Mouse (Mus musculus): ENCODE data around the gene Naga. TPM values are rescaled to one million over a fixed set of nuclear protein-coding genes. Genes with fewer than 3 reads are reported as not detected.

The Naga gene
- polyA plus RNA-seq, 1 experiment from 2014 or later: 52.3 TPM

GRCm38 (mm10) chr15:82319613-82320012, 19.1 kb downstream of the Naga start:
- Histone ChIP-seq H3K9me3 (no peaks in the 10 kb centered on the region), H3K27ac (no peak overlapping the region), H3K4me3 (no peak overlapping the region), H3K4me1 (no peaks in the 10 kb centered on the region), H3K36me3 (no peaks in the 10 kb centered on the region), H3K4me2 (no peak overlapping the region), H3K27me3 (no peaks in the 10 kb centered on the region), H3K9ac (no peak overlapping the region)
- WGBS: 27% methylated on average over 1 of the region's 1 CpGs
- ATAC-seq (ENCODE audit: borderline replicate concordance, extremely low read depth, low FRiP score, low TSS enrichment): no peak

GRCm38 (mm10) chr15:82317839-82318238, 20.9 kb downstream of the Naga start:
- 71% methylated on average over 6 of the region's 6 CpGs for WGBS
- no peak for ATAC-seq (ENCODE audit: borderline replicate concordance, extremely low read depth, low FRiP score, low TSS enrichment)
- H3K4me1 ChIP-seq: no peaks in the 10 kb centered on the region
- no peaks in the 10 kb centered on the region for H3K27me3 ChIP-seq
- no peak overlapping the region for H3K9ac ChIP-seq
- no peak overlapping the region for H3K27ac ChIP-seq
- H3K4me2 ChIP-seq: no peak overlapping the region
- H3K9me3 ChIP-seq: no peaks in the 10 kb centered on the region
- no peaks in the 10 kb centered on the region for H3K36me3 ChIP-seq
- no peak overlapping the region for H3K4me3 ChIP-seq

DNA sequence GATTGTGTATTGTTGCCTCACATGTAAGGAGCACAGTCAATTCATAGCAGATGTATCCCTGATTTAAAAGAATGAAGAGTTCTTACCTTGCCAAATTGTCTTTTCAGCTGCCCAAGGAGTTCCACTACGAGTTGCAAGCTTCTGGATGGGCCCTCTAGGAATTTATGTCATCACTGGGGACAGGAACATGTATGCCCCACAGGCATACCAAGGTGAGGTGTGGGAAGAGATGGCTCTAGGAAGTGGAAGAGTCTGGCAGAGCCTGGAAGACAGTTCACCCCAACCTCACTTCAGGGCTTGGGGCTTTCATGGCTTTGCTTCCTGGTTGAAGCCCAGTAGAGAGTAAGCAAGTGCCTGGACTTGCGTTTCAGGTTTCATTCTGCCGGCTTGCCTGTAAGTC, 30.3 kb downstream of the Naga start:
- WGBS: 52% methylated on average over 3 of the region's 3 CpGs
- no peak for ATAC-seq (ENCODE audit: borderline replicate concordance, extremely low read depth, low FRiP score, low TSS enrichment)
- Histone ChIP-seq H3K4me1 (0 out of 2 replicates have a peak, but pooled peaks cover 3% of the 10 kb centered on the region), H3K9me3 (no peaks in the 10 kb centered on the region), H3K36me3 (no peaks in the 10 kb centered on the region), H3K27me3 (no peaks in the 10 kb centered on the region), H3K4me3 (no peak overlapping the region), H3K27ac (no peak overlapping the region), H3K4me2 (no peak overlapping the region), H3K9ac (no peak overlapping the region)

- H3K27ac ChIP-seq: no peak overlapping the region; the same call in 1 of the 2 replicates
- H3K27me3 ChIP-seq: no peaks in the 10 kb centered on the region
- H3K9me3 ChIP-seq: no peaks in the 10 kb centered on the region
- WGBS: 55% methylated on average over 3 of the region's 3 CpGs
- no peak overlapping the region for H3K4me3 ChIP-seq
- peak; percentile 72; the same call in 1 of the 2 replicates for ATAC-seq (ENCODE audit: borderline replicate concordance, extremely low read depth, low FRiP score, low TSS enrichment)
- H3K9ac ChIP-seq: no peak overlapping the region
- no peaks in the 10 kb centered on the region for H3K36me3 ChIP-seq
- 0 out of 2 replicates have a peak, but pooled peaks cover 3% of the 10 kb centered on the region for H3K4me1 ChIP-seq
- no peak overlapping the region for H3K4me2 ChIP-seq
Observed at GRCm38 (mm10) chr15:82307107-82307506, 31.6 kb downstream of the Naga start.

DNA sequence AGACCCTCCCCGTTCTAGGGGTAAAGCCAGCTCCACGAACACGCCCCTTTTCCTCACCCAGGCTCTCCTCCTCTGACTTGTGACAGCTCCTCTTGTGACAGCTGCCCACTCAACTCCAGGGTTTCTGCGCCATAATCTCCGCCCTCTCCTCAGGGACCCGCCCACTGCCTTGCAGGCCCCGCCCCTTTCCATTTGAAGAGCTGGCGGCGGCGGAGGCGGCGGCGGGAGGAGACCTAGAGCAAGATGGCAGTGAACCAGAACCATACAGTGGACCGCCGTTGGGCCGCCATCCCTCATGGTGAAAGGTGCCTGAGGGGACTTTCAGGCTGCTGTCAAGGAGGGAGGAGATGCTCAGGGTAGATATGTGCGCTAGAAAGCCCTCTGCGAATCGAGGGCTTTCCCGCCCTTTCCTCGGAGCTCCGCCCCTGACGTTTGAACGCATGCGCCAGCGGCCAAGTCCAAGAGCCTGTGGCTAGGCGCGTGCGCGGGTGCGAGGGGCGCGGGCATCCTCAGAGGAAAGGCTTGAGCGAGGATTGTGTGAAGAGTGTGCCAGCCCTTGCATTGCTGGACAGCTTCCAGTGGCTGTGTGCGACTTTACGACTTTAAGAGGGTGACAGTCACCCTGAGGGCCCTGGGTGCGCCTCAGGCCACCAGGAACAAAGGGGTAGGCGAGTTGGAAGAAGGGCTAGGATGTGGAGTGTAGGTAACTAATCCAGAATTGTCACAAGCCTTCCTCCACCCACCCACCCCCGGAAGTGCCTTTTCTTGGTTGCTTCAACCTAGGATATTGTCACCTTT, 39.8 kb downstream of the Naga start, which contains the start of gene Wbp2nl:
Gene Wbp2nl, plus strand, starts transcription at position 191 of the 798 bp plus-strand sequence.
- 54% methylated on average over 39 of the region's 39 CpGs for WGBS
- H3K27ac ChIP-seq: no peak within 1 kb of the TSS
- no peak within 1 kb of the TSS for H3K9ac ChIP-seq
- H3K9me3 ChIP-seq: no peaks in the 10 kb centered on the region
- no peak within 1 kb of the TSS for H3K4me3 ChIP-seq
- no peaks in the 10 kb centered on the region; the same call in 1 of the 2 replicates for H3K4me1 ChIP-seq
- H3K4me2 ChIP-seq: peak within 1 kb of the TSS; percentile 35; the same call in 1 of the 2 replicates
- no peaks in the 10 kb centered on the region for H3K36me3 ChIP-seq
- ATAC-seq (ENCODE audit: borderline replicate concordance, extremely low read depth, low FRiP score, low TSS enrichment): no peak
- H3K27me3 ChIP-seq: no peaks in the 10 kb centered on the region

GRCm38 (mm10) chr15:82294059-82294458, 44.7 kb downstream of the Naga start:
- no peaks in the 10 kb centered on the region for H3K9me3 ChIP-seq
- peaks cover 9% of the 10 kb centered on the region for H3K4me1 ChIP-seq
- no peaks in the 10 kb centered on the region for H3K36me3 ChIP-seq
- no peak overlapping the region for H3K4me3 ChIP-seq
- no peak overlapping the region for H3K4me2 ChIP-seq
- H3K27ac ChIP-seq: no peak overlapping the region
- no peak overlapping the region for H3K9ac ChIP-seq
- no peaks in the 10 kb centered on the region for H3K27me3 ChIP-seq
- 35% methylated on average over 8 of the region's 8 CpGs for WGBS
- no peak for ATAC-seq (ENCODE audit: borderline replicate concordance, extremely low read depth, low FRiP score, low TSS enrichment)

- H3K27me3 ChIP-seq: no peaks in the 10 kb centered on the region
- H3K27ac ChIP-seq: no peak overlapping the region
- no peak overlapping the region for H3K9ac ChIP-seq
- H3K4me3 ChIP-seq: 0 out of 2 replicates have a peak overlapping the region, but pooled peaks have one; percentile 9
- peak overlapping the region; percentile 36 for H3K4me2 ChIP-seq
- H3K4me1 ChIP-seq: peaks cover 9% of the 10 kb centered on the region
- H3K9me3 ChIP-seq: no peaks in the 10 kb centered on the region
- WGBS: 7% methylated on average over 7 of the region's 7 CpGs
- H3K36me3 ChIP-seq: no peaks in the 10 kb centered on the region
- ATAC-seq (ENCODE audit: borderline replicate concordance, extremely low read depth, low FRiP score, low TSS enrichment): peak; percentile 65
Observed at GRCm38 (mm10) chr15:82293271-82293711, 45.4 kb downstream of the Naga start.

- H3K4me2 ChIP-seq: peak overlapping the region; percentile 36
- H3K27me3 ChIP-seq: no peaks in the 10 kb centered on the region
- H3K9me3 ChIP-seq: no peaks in the 10 kb centered on the region
- whole genome bisulfite sequencing: 12% methylated on average over 5 of the region's 5 CpGs
- H3K27ac ChIP-seq: no peak overlapping the region
- peaks cover 9% of the 10 kb centered on the region for H3K4me1 ChIP-seq
- no peaks in the 10 kb centered on the region for H3K36me3 ChIP-seq
- ATAC-seq (ENCODE audit: borderline replicate concordance, extremely low read depth, low FRiP score, low TSS enrichment): peak; percentile 31
- no peak overlapping the region for H3K4me3 ChIP-seq
- H3K9ac ChIP-seq: no peak overlapping the region
Observed at GRCm38 (mm10) chr15:82292851-82293250, 45.9 kb downstream of the Naga start.

DNA sequence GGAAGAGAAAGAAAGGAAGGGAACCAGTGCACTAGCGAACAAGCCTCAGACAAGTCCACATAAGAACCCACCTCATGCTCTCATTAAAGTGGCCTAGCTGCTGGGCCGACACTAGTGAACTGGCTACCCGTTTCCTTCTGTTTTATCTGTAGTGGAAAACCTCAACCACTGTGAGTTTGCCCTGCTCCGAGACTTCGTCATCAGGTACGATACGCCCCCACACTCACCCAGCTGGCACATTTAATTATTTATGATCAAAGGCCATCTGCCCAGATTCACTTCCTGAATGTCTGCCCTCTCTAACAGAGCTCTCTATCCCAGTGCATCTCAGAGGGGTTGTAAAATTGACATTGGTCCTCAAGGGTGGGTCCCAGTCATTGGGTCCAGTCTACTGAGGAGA, 48.5 kb downstream of the Naga start:
- Histone ChIP-seq H3K4me3 (no peak overlapping the region), H3K27ac (no peak overlapping the region), H3K4me1 (peaks cover 9% of the 10 kb centered on the region), H3K36me3 (no peaks in the 10 kb centered on the region), H3K27me3 (no peaks in the 10 kb centered on the region), H3K9ac (no peak overlapping the region), H3K9me3 (no peaks in the 10 kb centered on the region), H3K4me2 (no peak overlapping the region)
- WGBS: 84% methylated on average over 7 of the region's 7 CpGs
- no peak for ATAC-seq (ENCODE audit: borderline replicate concordance, extremely low read depth, low FRiP score, low TSS enrichment)

DNA sequence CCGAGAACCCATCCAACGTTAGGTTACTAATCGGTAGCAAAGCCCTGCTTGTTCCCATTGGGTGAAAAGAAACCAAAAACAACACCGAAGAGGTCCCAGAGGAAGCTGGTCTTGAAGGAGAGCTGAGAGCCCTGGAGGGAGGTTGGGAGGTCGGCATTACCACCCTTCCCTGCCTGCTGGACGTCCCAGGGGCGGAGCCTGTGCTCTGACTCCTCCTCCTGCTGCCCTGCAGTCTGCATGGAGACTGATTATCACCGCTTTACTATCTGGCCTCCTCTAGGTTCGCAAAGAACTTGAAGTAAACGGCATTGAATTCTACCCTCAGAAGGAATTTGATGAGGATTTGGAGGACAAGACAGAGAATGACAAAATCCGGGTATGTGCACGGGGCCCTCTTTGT, 52.6 kb downstream of the Naga start:
- Histone ChIP-seq H3K4me2 (no peak overlapping the region), H3K4me3 (no peak overlapping the region), H3K9ac (no peak overlapping the region), H3K36me3 (no peaks in the 10 kb centered on the region), H3K4me1 (no peaks in the 10 kb centered on the region), H3K27me3 (no peaks in the 10 kb centered on the region), H3K27ac (no peak overlapping the region), H3K9me3 (no peaks in the 10 kb centered on the region)
- WGBS: 56% methylated on average over 12 of the region's 12 CpGs
- no peak for ATAC-seq (ENCODE audit: borderline replicate concordance, extremely low read depth, low FRiP score, low TSS enrichment)

- Histone ChIP-seq H3K9ac (no peak overlapping the region), H3K9me3 (no peaks in the 10 kb centered on the region), H3K27ac (no peak overlapping the region), H3K27me3 (peaks cover 9% of the 10 kb centered on the region; the same call in 1 of the 2 replicates), H3K4me3 (no peak overlapping the region), H3K4me2 (no peak overlapping the region), H3K4me1 (peaks cover 5% of the 10 kb centered on the region), H3K36me3 (no peaks in the 10 kb centered on the region)
- 59% methylated on average over 4 of the region's 4 CpGs for WGBS
- ATAC-seq (ENCODE audit: borderline replicate concordance, extremely low read depth, low FRiP score, low TSS enrichment): no peak
Observed at GRCm38 (mm10) chr15:82280638-82281037, 58.1 kb downstream of the Naga start.

Data from lung, embryonic 15.5 days (tissue).